Mouse (Mus musculus): ENCODE data around the gene Mrpl38.

GRCm38 (mm10) chr11:116146294-116146985 lies 7.8 kb upstream of the Mrpl38 start:
- TF ChIP-seq CTCF (IDR thresholded peaks at IDR 0.05; ENCODE audit: low read depth, low read length) (no peak), POLR2A (IDR thresholded peaks at IDR 0.05; ENCODE audit: borderline replicate concordance, low read depth, low read length) (no peak)
